Mouse (Mus musculus) 3T3-L1 (cell line): Measurements from ENCODE around the gene Ccdc124.
"Not testable (repeated sequence)": the region's sequence is repeated elsewhere in the genome, so short reads cannot be mapped to it uniquely, and the experiment has no call there.

Source experiments
- DNase-seq: peaks from one replicate; pipeline ENCODE4 v3.0.0-alpha.2; 2015; ENCODE audit warnings: low read depth, low spot score

Ccdc124 gene

DNA sequence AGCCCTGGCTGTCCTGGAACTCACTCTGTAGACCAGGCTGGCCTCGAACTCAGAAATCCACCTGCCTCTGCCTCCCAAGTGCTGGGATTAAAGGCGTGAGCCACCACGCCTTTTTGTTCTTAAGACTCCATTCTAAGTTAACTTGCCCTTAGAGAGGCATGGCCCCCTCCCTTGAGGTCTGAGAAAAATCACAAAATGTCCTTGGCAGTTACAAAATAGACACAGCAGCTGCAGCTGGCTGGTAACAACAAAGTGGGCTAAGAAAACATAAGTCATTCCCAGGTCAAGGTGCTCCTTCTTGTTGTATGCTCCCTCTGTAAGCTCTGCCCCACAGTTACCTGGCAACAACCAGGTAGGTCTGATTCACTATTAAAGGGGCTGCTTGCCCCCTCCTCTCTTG lies 51.1 kb downstream of the Ccdc124 start:
- not testable (repeated sequence) for DNase-seq

- DNase-seq, result no peak
These were observed 51.7 kb downstream of the Ccdc124 start for GRCm38 (mm10) chr8:70821992-70822391.

- peak; percentile 60 for DNase-seq
These were observed 52.3 kb downstream of the Ccdc124 start for GRCm38 (mm10) chr8:70821399-70821962.

DNA sequence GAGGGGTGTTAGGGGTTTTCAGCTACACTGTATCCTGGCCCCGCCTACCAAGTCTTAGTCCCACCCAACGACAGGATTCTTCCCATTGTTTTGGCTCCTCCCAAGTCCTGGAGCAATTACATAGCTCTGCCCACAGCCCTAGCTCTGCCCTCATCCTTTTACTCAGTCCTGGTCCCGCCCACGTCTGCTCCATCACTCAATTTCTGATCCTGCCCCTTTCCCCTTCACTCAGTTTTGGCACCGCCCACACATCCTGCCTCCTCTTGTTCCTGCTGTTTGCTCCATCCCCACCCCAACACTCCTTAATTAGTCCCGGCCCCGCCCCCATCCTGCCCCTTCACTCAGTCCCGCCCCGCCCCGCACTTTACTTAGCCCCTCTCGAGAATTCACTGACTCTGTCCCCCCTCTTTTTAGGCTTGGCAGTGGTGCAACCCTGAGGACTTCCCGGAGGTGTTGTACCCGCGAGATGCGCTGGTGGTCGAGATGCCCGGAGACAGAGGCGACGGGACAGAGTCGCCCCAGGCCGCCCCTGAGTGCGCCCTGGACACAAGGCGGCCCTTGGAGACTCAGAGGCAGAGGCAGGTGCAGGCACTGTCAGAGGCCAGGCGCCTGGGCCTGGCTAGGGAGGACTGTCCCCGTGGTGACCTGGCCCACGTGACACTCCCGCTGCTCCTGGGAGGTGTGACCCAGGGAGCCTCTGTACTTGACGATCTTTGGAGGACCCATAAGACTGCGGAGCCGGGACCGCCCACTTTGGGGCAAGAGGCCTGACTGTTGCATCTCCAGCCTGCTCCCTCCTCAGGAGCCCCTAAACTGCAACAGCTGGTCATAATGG lies 53.4 kb downstream of the Ccdc124 start:
- DNase-seq, result no peak
